Mouse (Mus musculus): Measurements from ENCODE around the gene Gm10320. TPM values are rescaled to one million over a fixed set of nuclear protein-coding genes. Genes with fewer than 3 reads are reported as not detected.

Gene Gm10320
- polyA plus RNA-seq, 2 experiments: 0.85 to 0.96 TPM

DNA sequence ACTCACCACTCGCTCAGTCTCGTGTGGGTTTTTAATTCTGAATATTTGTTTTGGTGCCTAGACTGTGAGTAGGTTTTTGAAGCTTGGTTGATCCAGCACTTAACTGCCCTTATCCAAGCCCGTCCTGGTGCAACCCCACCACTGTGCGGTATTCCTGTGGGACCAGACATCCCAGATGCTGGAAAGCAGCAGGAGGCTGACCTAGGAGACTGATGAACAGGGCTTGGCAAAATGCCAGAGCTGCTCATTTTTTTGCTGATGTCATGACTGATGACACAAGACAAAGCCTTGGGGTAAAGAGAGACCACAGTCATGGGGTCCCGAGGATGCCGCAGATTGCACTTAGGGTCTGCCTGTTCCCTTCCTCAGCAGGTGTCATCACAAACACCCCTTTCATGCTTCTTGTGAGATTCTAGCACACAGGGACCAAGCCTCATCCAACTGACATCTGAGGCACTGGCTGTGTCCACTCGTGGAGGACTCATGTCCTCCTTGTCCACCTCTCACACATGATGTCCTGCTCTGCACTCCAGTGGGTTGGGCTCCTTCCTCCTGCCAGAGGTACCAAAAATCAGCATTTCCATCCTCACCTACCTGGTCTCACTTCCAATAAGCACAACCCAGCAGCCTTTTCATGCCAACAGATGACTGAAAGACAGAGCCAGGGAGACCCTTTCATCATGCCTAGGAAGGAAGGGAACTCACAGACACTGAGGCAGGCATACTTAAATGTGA, 46.2 kb downstream of the Gm10320 start:
- Histone ChIP-seq H3K4me2 (ENCODE audit: low read depth) (no peak overlapping the region), H3K4me3 (ENCODE audit: insufficient read depth in 1 of 2, low read depth in 2 of 2, low read length in 2 of 2) (no peak overlapping the region), H3K9ac (replicated peaks) (no peak overlapping the region), H3K27me3 (ENCODE audit: control insufficient read depth, insufficient read depth, low read length) (no peaks in the 10 kb centered on the region), H3K4me1 (replicated peaks; ENCODE audit: control insufficient read depth in 2 of 2, insufficient read depth in 2 of 2, low read length in 1 of 2) (no peaks in the 10 kb centered on the region), H3K27ac (no peak overlapping the region), H3K9me3 (ENCODE audit: control insufficient read depth, low read length) (no peaks in the 10 kb centered on the region), H3K36me3 (replicated peaks; ENCODE audit: control insufficient read depth, insufficient read depth, low read depth) (no peaks in the 10 kb centered on the region)
- ATAC-seq (ENCODE audit: insufficient read depth) (no peak), DNase-seq (ENCODE audit: low read depth in 3 of 3, low spot score in 3 of 3) (no peak)
- TF ChIP-seq CTCF (IDR thresholded peaks at IDR 0.05; ENCODE audit: low read depth): no peak
- TF ChIP-seq EP300 (IDR thresholded peaks at IDR 0.05; ENCODE audit: low read depth): no peak
- 70% methylated on average over 7 of the region's 7 CpGs for WGBS (ENCODE audit: insufficient replicate concordance)

DNA sequence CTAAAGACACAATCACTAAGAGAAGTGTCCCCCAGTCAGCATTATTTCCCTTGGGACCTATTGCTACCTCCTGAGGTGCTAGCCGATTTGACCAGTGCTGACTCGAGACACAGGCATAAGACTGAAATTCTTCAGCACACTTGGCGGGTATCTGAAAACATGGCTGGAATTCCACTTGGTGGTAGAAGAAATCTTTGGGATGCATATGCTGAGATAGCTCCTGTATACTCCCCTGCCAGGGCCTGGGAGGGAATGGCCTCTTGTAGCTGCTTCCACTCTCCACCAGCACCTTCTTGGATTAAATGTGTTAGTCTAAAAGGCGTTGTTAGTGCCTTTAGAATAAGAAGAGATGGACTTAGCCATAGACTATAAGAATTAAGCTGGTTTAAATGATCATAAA, 50.8 kb downstream of the Gm10320 start:
- DNase-seq (ENCODE audit: low read depth in 3 of 3, low spot score in 3 of 3) (no peak), ATAC-seq (ENCODE audit: insufficient read depth) (no peak)
- no peaks in the 10 kb centered on the region for H3K9me3 ChIP-seq (ENCODE audit: control insufficient read depth, low read length)
- no peaks in the 10 kb centered on the region for H3K36me3 ChIP-seq (replicated peaks; ENCODE audit: control insufficient read depth, insufficient read depth, low read depth)
- no peaks in the 10 kb centered on the region for H3K4me1 ChIP-seq (replicated peaks; ENCODE audit: control insufficient read depth in 2 of 2, insufficient read depth in 2 of 2, low read length in 1 of 2)
- H3K27me3 ChIP-seq (ENCODE audit: control insufficient read depth, insufficient read depth, low read length): no peaks in the 10 kb centered on the region
- no peak for TF ChIP-seq EP300 (IDR thresholded peaks at IDR 0.05; ENCODE audit: low read depth)
- TF ChIP-seq CTCF (IDR thresholded peaks at IDR 0.05; ENCODE audit: low read depth): no peak
- no peak overlapping the region for H3K9ac ChIP-seq (replicated peaks)
- no peak overlapping the region for H3K4me3 ChIP-seq (ENCODE audit: insufficient read depth in 1 of 2, low read depth in 2 of 2, low read length in 2 of 2)
- no peak overlapping the region for H3K27ac ChIP-seq
- H3K4me2 ChIP-seq (ENCODE audit: low read depth): no peak overlapping the region
- 55% methylated on average over 4 of the region's 4 CpGs for whole genome bisulfite sequencing (ENCODE audit: insufficient replicate concordance)

DNA sequence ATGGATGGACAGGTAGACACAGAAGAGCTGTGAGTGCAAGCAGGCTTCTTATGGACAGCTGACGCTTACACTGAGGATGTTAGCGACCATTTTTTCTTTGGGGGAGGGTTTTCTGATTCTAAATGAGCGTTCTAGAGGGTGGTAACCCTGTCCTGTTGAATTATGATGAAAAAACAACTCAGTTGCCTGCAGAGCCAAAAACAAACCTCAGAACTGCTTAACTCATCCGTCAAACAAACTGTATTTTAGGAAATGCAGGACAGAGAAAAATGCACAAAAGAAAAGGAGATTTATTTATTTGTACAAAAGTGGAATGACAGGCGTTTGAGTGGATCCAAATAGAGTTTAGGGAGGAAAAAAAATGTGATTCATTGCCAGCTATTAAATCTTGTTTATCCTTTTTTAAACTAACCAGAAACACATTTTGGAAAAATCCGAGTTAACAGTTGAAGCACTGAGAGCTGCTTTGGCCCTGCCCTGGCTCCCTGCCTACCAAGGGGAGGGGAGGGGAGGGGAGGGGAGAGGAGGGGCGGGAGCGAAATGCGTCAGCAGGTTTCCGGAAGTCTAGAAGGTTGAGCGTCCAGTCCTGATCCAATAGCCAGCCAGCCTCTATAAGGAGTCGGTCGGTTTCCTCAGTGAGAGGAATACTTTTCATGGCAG, 51.4 kb downstream of the Gm10320 start:
- H3K4me2 ChIP-seq (ENCODE audit: low read depth): no peak overlapping the region
- WGBS (ENCODE audit: insufficient replicate concordance): 47% methylated on average over 13 of the region's 13 CpGs
- no peak overlapping the region for H3K9ac ChIP-seq (replicated peaks)
- ATAC-seq (ENCODE audit: insufficient read depth): no peak
- H3K36me3 ChIP-seq (replicated peaks; ENCODE audit: control insufficient read depth, insufficient read depth, low read depth): no peaks in the 10 kb centered on the region
- no peaks in the 10 kb centered on the region for H3K4me1 ChIP-seq (replicated peaks; ENCODE audit: control insufficient read depth in 2 of 2, insufficient read depth in 2 of 2, low read length in 1 of 2)
- H3K4me3 ChIP-seq (ENCODE audit: insufficient read depth in 1 of 2, low read depth in 2 of 2, low read length in 2 of 2): no peak overlapping the region
- no peaks in the 10 kb centered on the region for H3K9me3 ChIP-seq (ENCODE audit: control insufficient read depth, low read length)
- H3K27ac ChIP-seq: no peak overlapping the region
- no peaks in the 10 kb centered on the region for H3K27me3 ChIP-seq (ENCODE audit: control insufficient read depth, insufficient read depth, low read length)
- DNase-seq (ENCODE audit: low read depth in 3 of 3, low spot score in 3 of 3): no peak
- TF ChIP-seq EP300 (IDR thresholded peaks at IDR 0.05; ENCODE audit: low read depth) (no peak), CTCF (IDR thresholded peaks at IDR 0.05; ENCODE audit: low read depth) (no peak)

Other genes with a start within 250 kb of the Gm10320 start
- 4.8 and 6.1 TPM in 2 replicates for gene Utp15, start 229.0 kb downstream of the Gm10320 start, polyA plus RNA-seq (2012; rRNA removed)
- 11.8 and 13.2 TPM in 2 replicates for gene Utp15, start 229.0 kb downstream of the Gm10320 start, polyA plus RNA-seq (2014; fragmentation: Nextera tagmentation; extraction: Ambion mirVana)
- 6.7 and 10.0 TPM in 2 replicates for gene Ankra2, start 228.9 kb downstream of the Gm10320 start, polyA plus RNA-seq (2012; rRNA removed)
- 8.0 and 8.7 TPM in 2 replicates for gene Ankra2, start 228.9 kb downstream of the Gm10320 start, polyA plus RNA-seq (2014; fragmentation: Nextera tagmentation; extraction: Ambion mirVana)
- not detected in 2 replicates for gene Gm21976, start 212.1 kb downstream of the Gm10320 start, polyA plus RNA-seq (2012; rRNA removed)
- not detected in 2 replicates for gene Gm21976, start 212.1 kb downstream of the Gm10320 start, polyA plus RNA-seq (2014; fragmentation: Nextera tagmentation; extraction: Ambion mirVana)
- gene Btf3, start 175.0 kb downstream of the Gm10320 start, polyA plus RNA-seq (2012; rRNA removed): 184 and 339 TPM in 2 replicates
- 398 and 401 TPM in 2 replicates for gene Btf3, start 175.0 kb downstream of the Gm10320 start, polyA plus RNA-seq (2014; fragmentation: Nextera tagmentation; extraction: Ambion mirVana)
- gene Foxd1, start 137.8 kb downstream of the Gm10320 start, polyA plus RNA-seq (2012; rRNA removed): under 0.01 TPM in 1 of 2 replicates, not detected in the other
- gene Foxd1, start 137.8 kb downstream of the Gm10320 start, polyA plus RNA-seq (2014; fragmentation: Nextera tagmentation; extraction: Ambion mirVana): not detected in 2 replicates
- not detected in 2 replicates for gene Tmem174, start 145.4 kb upstream of the Gm10320 start, polyA plus RNA-seq (2012; rRNA removed)
- not detected in 2 replicates for gene Tmem174, start 145.4 kb upstream of the Gm10320 start, polyA plus RNA-seq (2014; fragmentation: Nextera tagmentation; extraction: Ambion mirVana)
- 0.12 and 0.16 TPM in 2 replicates for gene Tmem171, start 202.8 kb upstream of the Gm10320 start, polyA plus RNA-seq (2012; rRNA removed)
- gene Tmem171, start 202.8 kb upstream of the Gm10320 start, polyA plus RNA-seq (2014; fragmentation: Nextera tagmentation; extraction: Ambion mirVana): not detected in 2 replicates

Measured in liver, embryonic 14.5 days (tissue).